Mouse (Mus musculus) C2C12 (cell line): ENCODE results near the gene Fnip2.

Experiments
- CEBPB ChIP-seq: IDR thresholded peaks from one replicate; pipeline ENCODE4 v1.6.1; 2011; ENCODE audit warnings: low read depth, mild to moderate bottlenecking, control low read depth, moderate library complexity
- CTCF ChIP-seq: IDR thresholded peaks from one replicate; pipeline ENCODE4 v1.5.1; 2011; ENCODE audit not compliant: control insufficient read depth, insufficient read depth, insufficient read length
- FOSL1 ChIP-seq: IDR thresholded peaks from one replicate; pipeline ENCODE4 v1.8.0; 2011; ENCODE audit warnings: mild to moderate bottlenecking, low read length; ENCODE audit not compliant: poor library complexity, insufficient read depth, severe bottlenecking
- MAX ChIP-seq: IDR thresholded peaks from one replicate; pipeline ENCODE4 v1.6.1; 2011; ENCODE audit warnings: mild to moderate bottlenecking, control low read depth
- MYOD1 ChIP-seq: IDR thresholded peaks from one replicate; pipeline ENCODE4 v1.6.1; 2011; ENCODE audit warnings: low read depth; ENCODE audit not compliant: control insufficient read depth, insufficient read length
- MYOG ChIP-seq: IDR thresholded peaks from one replicate; pipeline ENCODE4 v1.6.1; 2011; ENCODE audit not compliant: control insufficient read depth, insufficient read length; ENCODE audit errors: extremely low read depth
- USF1 ChIP-seq: IDR thresholded peaks from one replicate; pipeline ENCODE4 v1.6.1; 2011; ENCODE audit warnings: low read depth, mild to moderate bottlenecking, control low read depth, moderate library complexity

- TF ChIP-seq CTCF (no peak), MAX (no peak), USF1 (no peak), CEBPB (no peak), FOSL1 (no peak), MYOG (no peak), MYOD1 (no peak)
Observed at GRCm38 (mm10) chr3:79416944-79417680, 150.5 kb downstream of the Fnip2 start.
